Mouse (Mus musculus) brain, adult 2 months (tissue): ENCODE measurements at regions not wholly inside any gene's neighbourhood (a gene's known extent, or its start where the extent isn't known, plus 50 kb on each side); places are given as distances from the start of the nearest gene placed in this dataset.

ENCODE experiments used
- DNase-seq: peaks from one replicate; pipeline ENCODE4 v3.0.0; 2011; ENCODE audit warnings: low read depth, low spot score

DNA sequence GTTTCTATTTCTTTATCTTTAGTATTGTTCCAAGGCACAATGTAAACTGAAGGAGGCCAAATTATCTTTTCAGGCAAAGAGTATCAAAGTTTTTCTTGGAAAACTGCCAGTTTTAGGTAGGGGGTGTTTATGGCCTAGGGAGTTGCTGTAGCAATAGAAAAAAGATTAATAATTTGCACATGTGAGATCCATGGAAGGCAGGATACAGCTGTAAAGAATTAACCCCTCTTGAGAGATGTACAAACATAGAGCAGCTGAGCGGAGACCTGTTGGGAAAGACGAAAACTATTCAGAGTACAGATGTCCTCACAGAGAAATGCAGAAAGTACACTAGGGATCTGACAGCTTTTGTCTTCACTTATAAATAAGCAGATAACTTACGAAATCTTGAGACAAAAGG lies 176.8 kb downstream of the Fign start:
- DNase-seq, result no peak

DNA sequence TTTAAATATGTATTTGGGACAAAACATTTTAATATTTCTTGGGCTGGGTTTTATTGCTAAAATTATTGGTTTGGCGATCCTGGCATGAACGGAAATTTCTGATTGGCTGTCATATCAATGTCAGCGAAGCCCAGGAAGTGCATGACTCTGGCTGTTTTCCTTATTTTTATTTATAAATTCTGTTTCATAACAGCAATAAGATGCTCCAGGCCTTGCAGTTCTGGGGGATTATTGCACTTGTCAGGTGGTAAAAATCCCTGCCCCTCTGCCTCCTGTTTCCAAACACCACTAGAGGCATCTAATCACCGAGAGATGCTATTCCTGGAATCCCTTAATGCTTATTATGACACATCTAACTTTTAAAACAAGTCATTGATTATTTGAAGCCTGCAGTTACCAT lies 177.8 kb downstream of the Fign start:
- DNase-seq, result no peak

DNA sequence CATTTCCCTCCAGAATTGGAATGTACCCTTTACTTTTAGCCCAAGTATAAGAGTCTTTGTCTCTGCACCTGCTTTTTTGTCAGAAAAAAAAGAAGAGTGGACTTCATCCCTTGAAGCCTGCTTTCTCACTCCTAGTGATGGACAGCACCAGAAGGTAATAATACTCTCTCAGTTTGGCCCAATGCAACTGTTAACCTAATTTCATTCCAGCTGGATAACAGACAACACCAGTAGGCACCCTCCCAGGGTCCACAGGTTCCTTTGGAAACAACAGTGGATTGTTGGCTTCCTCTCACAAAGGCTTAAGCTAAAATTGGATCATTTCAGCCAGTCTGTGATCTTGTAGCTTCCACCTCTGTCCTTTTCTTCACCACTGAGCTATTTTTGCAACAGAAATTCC lies 197.2 kb downstream of the Fign start:
- DNase-seq, result no peak

DNA sequence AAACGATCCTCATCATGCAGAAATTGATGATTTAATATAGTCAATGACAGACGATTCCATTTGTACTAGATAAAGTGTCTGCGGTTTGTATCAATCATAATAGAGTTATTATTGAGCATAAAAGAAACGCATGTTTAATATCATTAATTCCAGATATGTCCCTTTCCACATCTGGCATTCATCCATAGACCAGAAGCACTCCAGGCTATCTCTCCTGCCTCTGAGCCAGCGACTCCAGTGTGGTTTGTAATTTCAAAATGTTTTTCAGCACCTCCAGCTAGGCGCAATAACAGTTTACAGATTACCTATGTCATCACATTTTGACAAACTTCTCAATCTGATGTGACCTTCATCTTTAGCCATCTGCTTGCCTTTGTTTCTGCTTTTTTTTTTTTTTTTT lies 219.4 kb downstream of the Fign start:
- no peak for DNase-seq

DNA sequence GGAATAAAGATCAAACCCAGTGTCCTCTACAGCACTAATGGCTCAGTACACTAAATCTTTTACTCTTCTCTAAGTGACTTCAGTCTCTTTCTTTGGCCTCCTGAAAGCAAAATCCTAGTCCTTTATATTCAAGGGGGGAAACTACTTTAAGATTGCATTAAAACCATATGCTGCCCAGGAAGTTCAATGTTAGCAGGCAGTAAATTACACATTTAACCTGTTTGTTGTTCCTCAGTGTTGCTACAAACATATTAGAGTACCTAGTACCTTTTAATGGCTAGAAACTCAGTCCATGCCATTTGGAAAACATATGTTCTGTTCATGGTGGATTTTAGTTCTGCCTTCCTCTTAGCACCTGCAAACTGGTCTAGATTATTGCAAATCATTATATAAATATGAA lies 220.5 kb downstream of the Fign start:
- DNase-seq, result no peak

DNA sequence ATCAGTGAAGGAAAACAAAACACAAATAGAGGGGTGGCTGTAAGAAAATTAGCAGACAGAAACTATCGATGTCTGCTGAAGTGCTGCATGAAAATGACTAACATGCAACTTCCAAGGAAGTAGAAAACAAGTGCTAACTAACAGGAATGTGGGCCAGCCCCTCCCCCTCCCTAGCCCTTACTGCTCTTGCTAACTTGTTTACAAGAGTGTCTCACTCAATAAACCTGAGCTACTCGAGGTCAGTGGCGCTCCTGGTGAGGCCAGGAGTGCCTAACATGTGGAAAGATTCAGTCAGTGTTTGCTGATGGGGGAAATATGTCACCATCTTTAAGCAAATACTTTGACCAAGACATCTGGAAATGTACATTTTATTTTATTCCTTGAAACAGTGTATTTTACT lies 221.5 kb downstream of the Fign start:
- DNase-seq, result no peak

DNA sequence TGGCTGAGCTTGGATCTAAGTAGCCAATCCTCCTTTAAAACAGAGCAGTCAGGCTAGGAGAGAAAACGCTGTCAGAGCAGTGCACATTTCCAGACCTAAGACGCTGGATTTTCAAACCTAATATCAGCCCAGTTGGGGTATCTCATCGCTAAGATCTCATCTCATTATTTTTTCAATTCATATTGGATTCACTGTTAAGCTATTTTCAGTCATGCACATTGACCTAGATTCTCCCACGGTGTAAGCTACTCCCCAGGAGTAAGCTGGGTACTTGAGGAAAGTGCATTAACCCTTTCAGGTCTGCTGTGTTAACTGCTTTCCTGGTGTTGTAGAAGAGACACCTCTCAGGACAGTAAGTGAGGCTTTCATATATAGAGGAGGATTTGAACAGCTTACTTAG lies 222.7 kb downstream of the Fign start:
- DNase-seq, result no peak

DNA sequence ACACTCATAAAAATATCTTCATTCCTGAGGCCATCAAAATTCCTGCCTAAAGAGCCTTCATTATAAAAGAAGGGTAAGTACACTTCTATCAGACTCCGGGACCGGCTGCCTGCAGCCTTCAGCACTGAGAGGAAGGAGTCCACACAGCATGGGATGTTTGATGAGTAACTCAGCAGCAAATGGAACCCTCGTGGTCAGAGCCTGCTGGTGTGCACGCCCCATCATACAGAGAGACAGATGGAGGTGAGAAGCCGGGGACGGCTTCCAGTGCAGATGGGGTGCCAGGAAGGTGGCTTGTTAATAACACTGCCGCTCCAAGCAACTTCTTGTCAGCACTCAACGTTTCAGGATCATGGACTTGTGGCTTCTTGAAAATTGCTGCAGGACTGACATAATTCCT lies 231.3 kb downstream of the Fign start:
- DNase-seq, result peak; percentile 7

DNA sequence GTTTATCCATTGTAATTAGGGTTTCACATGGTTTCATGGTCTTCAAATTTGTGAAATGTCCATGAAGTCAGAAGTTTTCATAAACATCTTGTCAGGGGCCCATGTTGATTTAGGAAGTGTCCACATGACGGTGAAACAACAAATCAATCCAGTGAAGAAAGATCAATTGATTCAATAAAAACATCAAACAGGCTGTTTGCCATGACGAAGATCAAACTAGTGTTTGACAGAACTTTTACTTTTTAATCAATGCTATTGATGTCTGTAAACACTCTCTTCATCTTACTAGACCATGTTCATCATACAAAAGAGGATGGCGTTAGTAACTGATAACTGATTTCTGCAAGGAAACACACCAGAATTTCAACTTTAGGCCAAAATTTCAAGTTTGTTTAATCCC lies 236.0 kb downstream of the Fign start:
- DNase-seq, result no peak

DNA sequence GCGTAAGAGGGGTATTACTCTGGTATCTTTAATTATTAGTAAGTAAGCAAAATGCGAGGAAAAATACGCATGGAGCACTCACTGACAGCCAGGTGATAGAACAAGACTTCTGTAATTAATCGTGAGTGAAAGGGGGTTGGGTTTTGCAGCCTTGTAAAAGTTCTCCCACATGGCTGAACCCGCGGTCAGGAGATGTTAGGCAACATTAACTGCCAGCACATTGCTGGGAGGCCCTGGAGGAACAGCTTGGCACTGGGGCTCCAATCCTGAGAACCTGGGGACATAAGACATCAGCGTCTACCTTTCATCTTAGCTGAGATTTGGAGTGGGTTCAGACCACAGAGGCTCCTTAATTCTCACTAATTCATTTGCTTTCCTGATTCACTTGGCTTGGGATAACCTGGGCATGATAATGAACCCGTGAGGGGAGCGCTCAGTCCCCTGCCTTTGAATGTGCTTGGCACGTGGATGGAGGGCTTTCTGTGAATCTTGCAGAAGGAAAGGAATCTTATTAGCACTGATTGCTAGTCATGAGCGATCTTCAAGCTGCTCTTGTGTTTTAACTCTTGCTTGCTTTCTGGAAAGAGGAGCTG lies 241.3 kb downstream of the Fign start:
- no peak for DNase-seq

DNA sequence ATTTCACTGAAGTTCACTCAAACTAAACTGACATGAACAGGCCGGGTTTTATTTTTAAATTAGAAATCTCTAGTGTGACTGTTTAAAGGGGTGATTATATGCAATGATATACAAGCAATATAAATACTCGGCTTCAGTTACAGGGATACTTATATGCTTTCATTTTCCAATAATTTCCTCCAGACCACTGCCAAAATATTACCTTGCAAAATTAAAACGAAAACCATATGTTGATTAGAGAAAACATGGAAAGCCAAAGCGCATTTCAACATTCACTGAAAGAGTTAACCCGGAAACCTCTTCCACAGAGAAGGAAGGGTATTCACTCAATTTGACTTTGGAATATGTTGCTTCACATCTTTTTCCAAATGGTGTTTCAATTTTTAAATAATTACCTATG lies 242.4 kb downstream of the Fign start:
- DNase-seq, result no peak

DNA sequence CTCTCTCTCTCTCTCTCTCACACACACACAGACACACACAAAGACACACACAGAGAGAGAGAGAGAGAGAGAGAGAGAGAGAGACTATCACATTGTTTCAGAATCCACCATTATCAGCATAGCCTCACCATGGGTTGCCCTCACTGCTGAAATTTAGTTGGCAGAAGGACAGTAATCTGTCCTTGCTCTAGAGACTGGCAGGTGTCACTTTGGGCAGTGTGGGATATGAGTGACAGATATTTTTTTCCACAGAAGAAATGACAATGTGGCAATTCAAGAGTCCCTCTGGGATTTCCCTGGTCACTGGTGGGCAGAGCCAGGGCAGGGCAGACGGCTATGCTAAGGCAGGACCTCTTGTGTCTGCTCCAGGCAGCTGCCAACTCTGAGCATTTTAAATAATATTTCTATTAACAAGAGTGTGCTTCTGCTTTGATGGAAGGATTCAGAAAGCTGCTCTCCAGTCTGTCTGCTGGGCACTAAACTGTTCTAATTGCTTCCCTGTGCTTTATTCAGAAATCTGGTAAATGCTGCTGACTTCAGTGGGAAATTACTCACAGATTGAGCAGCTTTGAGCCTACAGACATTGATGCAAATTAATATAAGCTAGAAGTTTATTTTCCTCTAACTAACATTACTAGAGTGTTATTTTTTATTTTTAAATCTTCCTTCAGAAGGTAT lies 243.5 kb downstream of the Fign start:
- no peak for DNase-seq

DNA sequence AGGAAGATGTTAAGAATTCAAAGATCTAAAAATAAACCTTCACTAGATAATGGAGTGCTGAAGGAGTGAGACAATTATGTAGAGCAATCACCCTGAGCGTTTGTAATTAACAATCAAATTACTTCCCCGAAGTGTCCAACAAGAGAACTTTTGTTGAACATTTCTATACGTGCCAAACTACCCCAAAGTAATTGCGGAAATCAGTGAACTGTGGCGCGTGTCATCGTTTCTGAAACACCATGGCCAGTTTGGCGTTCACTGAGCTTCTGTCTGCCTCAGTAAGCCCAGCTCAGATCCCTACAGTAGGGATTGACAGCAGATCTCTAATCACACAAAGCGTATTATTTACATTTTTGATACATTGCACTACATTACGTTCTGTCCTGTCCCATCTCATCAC lies 244.6 kb downstream of the Fign start:
- DNase-seq, result no peak

DNA sequence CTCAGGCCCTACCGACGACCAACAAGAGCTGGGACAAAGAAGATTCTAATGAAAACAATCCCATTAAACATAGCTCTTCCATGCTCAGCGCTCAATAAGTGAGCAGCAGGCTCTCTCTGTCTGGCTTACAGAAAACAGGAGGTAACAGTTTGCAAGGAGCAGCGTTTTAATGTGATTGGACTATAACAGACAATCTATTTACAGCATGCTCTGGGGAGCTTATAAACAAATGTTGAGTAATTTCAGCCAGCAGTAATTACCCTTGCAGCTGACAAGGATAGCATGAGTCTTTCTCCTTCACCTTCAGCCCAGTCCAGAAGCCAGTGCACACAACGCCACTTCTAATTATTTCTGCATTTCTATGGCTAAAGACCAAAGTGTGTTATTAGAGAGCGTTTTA lies 245.6 kb downstream of the Fign start:
- DNase-seq, result peak; percentile 11

DNA sequence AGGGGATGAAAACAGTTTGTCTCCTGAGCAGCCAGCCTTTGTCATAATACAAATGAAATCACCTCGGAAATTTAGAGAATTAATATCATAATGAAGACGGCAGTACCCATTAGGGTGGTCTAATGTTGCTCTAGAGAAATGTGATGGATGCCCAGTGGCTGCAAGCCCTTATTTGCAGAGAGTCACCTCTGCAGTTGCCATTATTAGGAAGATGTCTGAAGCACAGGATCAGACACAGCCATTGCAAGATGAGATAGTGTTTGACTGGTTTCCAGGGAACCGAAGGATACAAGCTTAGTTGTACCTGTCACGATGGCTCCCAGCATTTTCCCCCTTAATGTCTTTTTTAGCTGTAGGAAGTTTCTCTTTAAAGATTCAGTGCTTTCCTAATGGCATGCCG lies 247.8 kb downstream of the Fign start:
- DNase-seq, result no peak

DNA sequence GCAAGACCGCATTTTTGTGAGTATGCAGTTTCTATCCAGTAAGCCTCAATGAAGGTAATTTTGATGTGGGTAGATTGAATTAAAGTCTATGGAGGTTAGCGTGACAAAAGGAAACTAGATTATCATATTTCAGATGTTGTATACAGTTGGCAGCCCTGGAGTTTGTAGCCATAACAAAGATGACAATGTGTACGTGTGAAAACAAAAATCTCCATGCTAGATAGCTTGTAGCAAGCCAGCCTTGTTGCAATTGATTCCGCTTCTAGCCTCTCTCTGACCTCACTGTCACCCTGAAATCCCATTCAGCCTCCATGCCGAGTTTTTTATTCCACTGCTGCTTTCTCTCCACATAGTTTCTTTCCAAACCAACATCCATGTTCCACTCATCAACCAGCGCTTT lies 248.4 kb downstream of the Fign start:
- DNase-seq, result no peak

DNA sequence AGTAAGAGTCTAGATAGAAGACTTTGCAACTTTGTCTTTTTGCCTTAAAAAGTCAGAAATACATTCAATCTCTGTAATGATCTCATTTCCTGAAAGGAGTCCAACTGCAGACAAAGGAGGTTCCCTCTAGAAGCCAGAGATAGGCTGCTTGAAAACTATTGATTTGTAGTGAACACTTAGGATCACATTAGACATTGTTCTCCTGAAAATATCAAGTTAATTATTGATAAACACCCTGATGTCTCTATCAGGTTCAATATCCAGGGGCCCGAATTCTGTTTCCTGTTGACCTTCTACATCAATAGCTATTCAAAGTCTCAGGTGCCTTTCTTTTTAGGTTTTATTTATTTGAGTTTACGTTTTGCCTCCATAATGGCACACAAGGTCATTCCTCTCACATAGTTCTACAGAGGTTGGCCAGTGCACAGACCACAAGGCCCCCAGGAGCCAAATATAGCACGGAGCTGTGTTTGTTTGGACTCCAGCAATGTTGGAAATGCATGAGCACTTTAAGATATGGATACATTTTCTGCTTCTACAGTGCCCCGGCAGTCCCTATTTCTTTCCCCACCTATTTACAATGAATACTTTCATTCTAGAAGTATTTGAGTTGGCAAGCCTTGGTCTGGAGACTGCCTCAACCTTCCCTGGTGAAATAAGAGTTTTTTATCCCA lies 265.7 kb downstream of the Fign start:
- no peak for DNase-seq

DNA sequence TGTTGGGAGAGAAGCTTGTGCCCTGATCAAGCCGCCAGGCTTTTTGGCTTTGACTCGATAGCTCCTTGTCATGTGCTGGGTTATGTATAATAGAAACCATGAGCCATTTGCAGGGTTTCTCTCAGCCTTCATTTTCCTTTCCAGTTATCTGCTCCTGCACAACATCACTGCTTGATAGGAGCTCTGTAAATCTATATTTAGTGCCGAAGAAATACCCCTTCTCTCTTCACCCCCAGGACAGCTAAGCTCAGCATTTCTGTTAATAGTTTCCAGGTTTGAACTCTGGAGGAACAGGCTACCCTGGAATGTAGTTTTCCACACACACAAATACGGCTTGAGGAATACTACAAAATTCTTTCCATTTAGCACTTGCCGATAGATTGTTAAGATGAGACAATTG lies 267.4 kb downstream of the Fign start:
- no peak for DNase-seq

DNA sequence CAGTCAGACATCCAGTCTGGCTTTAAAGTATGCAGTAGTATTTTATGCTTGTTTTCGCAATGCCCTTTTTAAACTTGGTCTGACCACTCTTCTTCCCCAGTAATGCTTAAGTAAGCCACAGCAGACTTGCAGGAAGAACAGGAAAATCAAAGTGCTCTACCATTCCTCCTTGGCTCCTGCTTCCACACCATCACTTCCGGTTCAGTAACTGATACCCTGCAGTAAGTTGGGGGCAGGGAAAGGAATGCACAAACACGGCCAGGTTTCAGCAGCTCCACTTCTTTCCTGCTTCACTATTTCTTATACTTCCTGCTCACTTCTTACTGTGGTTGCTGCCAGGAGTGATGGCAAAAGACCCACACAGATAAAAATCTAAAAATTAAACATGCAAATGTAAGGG lies 269.2 kb downstream of the Fign start:
- DNase-seq, result no peak

DNA sequence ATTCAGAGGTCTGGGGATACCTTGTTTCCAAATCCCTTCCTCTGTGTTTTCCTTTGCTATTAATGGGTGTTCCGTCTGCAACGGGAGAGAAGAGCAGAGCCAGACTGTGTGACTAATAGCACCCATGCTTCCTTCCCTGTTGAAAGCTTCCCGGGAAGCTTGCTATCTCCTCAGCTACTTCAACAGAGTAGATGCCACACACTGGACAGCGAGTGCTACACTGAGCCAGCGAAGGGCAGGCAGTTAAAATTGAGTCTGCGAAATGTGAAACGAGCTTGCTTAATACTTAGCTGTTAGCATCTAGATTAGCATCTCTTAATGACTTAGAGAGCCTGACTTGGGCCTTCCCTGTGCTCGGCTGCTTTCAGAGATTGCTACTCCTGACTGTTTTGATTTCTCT lies 278.4 kb downstream of the Fign start:
- peak; percentile 9 for DNase-seq
